ENCODE assay signal across 13 mouse cellular contexts in genomic region chr2:165510466-165510865, GRCm38 (mm10). TPM values are rescaled to one million over a fixed set of nuclear protein-coding genes. Genes with fewer than 3 reads are reported as not detected.
"Had no signal": no experiment of that assay in that cellular context is flagged by ENCODE, and none has a peak within 500 bp of the region (broad histone marks: within the 10 kb centered on the region; RNA-seq: fewer than 3 reads in every experiment).

No protein-coding gene starts in this region.

- H3K4me1 ChIP-seq: liver, embryonic 15.5 days had no signal

- DNase-seq: kidney, postnatal 10 days; left cerebral cortex, postnatal 4 days; lung, adult 2 months; lung, postnatal 36 days; spleen, adult 18-20 months had no signal

- H3K36me3 ChIP-seq: liver, embryonic 15.5 days; midbrain, embryonic 13.5 days; neural tube, embryonic 15.5 days had no signal

- ATAC-seq: intestine, postnatal 0 days; lung, postnatal 0 days; midbrain, embryonic 13.5 days had no signal

- H3K27me3 ChIP-seq: limb, embryonic 13.5 days; midbrain, embryonic 13.5 days; stomach, embryonic 15.5 days had no signal

- H3K4me3 ChIP-seq: limb, embryonic 13.5 days; liver, embryonic 15.5 days; midbrain, embryonic 13.5 days; myocyte; neural tube, embryonic 15.5 days; stomach, embryonic 15.5 days had no signal

- H3K9ac ChIP-seq: limb, embryonic 13.5 days; liver, embryonic 15.5 days; midbrain, embryonic 13.5 days; neural tube, embryonic 15.5 days; stomach, embryonic 15.5 days had no signal

- H3K27ac ChIP-seq: limb, embryonic 13.5 days; liver, embryonic 15.5 days; midbrain, embryonic 13.5 days; neural tube, embryonic 15.5 days; stomach, embryonic 15.5 days had no signal

- H3K9me3 ChIP-seq: limb, embryonic 13.5 days; liver, embryonic 15.5 days; midbrain, embryonic 13.5 days; neural tube, embryonic 15.5 days; stomach, embryonic 15.5 days had no signal

- H3K4me2 ChIP-seq: limb, embryonic 13.5 days; liver, embryonic 15.5 days; midbrain, embryonic 13.5 days; neural tube, embryonic 15.5 days; stomach, embryonic 15.5 days had no signal

RNA-seq across cellular contexts. Expression of gene Slc13a3, which starts 37.4 kb away (rescaled TPM):
- polyA plus RNA-seq: intestine, postnatal 0 days had no signal
